Mouse (Mus musculus): ENCODE results near the gene Tcp11l2.

Tcp11l2 gene

GRCm38 (mm10) chr10:84656618-84657017 is 80.2 kb downstream of the Tcp11l2 start:
- DNase-seq (ENCODE audit: low read depth): no peak

GRCm38 (mm10) chr10:84657437-84658087 is 81.1 kb downstream of the Tcp11l2 start:
- no peak for DNase-seq (ENCODE audit: low read depth)

- DNase-seq (ENCODE audit: low read depth): peak; percentile 81
Observed at GRCm38 (mm10) chr10:84658088-84658848, 81.8 kb downstream of the Tcp11l2 start.

- DNase-seq (ENCODE audit: low read depth): no peak
Observed at GRCm38 (mm10) chr10:84659281-84659680, 82.9 kb downstream of the Tcp11l2 start.

GRCm38 (mm10) chr10:84662138-84662537 is 85.7 kb downstream of the Tcp11l2 start:
- peak; percentile 28 for DNase-seq (ENCODE audit: low read depth)
